Mouse (Mus musculus) limb, embryonic 13.5 days (tissue): ENCODE measurements around the gene Ctsz. TPM values are rescaled to one million over a fixed set of nuclear protein-coding genes. Genes with fewer than 3 reads are reported as not detected.

ENCODE experiments used
- ATAC-seq: fragments of 200-750 bp; cut with Nextera tagmentation; 2 replicates; pipeline ENCODE4 v1.8.0; 2017; ENCODE audit warnings: low read depth, moderate number of reproducible peaks, moderate TSS enrichment; ENCODE audit not compliant: low FRiP score
- H3K27ac ChIP-seq: fragments of 300-500 bp; sonication (generic); 2 replicates; pipeline ENCODE4 v1.5.1; 2015; ENCODE audit warnings: inconsistent platforms, mild to moderate bottlenecking, moderate library complexity
- H3K27me3 ChIP-seq: fragments of 300-500 bp; sonication (generic); 2 replicates; pipeline ENCODE4 v1.6.1; 2015; ENCODE audit warnings: mild to moderate bottlenecking, inconsistent platforms
- H3K36me3 ChIP-seq: fragments of 300-500 bp; sonication (generic); 2 replicates; pipeline ENCODE4 v1.6.1; 2015; ENCODE audit warnings: inconsistent platforms, mild to moderate bottlenecking, moderate library complexity
- H3K4me1 ChIP-seq: fragments of 300-500 bp; sonication (generic); 2 replicates; pipeline ENCODE4 v1.6.1; 2015; ENCODE audit warnings: inconsistent platforms
- H3K4me2 ChIP-seq: fragments of 300-500 bp; sonication (generic); replicated peaks from 2 replicates; pipeline ENCODE4 v1.6.1; 2015; ENCODE audit warnings: inconsistent platforms, mild to moderate bottlenecking, moderate library complexity
- H3K4me3 ChIP-seq: fragments of 300-500 bp; sonication (generic); 2 replicates; pipeline ENCODE4 v1.5.1; 2015; ENCODE audit warnings: moderate library complexity, mild to moderate bottlenecking, inconsistent platforms
- H3K9ac ChIP-seq: fragments of 300-500 bp; sonication (generic); 2 replicates; pipeline ENCODE4 v1.6.1; 2015; ENCODE audit warnings: mild to moderate bottlenecking, inconsistent platforms
- H3K9me3 ChIP-seq: fragments of 300-500 bp; sonication (generic); 2 replicates; pipeline ENCODE4 v1.6.1; 2016; ENCODE audit warnings: inconsistent platforms
- WGBS: fragments of 180-500 bp; shearing (Covaris S2); methylation state at CpG from one replicate; pipeline ENCODE4 v1.1.7; 2015; 5-methylcytosine and 5-hydroxymethylcytosine counted together
- polyA plus RNA-seq: library from polyadenylated mRNA; unstranded; fragments of >200 nt; fragmentation: Nextera tagmentation; extraction: Ambion mirVana; gene quantifications from 2 replicates; pipeline ENCODE4 v1.2.1, GENCODE M21; 2015

Ctsz gene
- polyA plus RNA-seq, 1 experiment from 2014 or later, result 177 TPM

DNA sequence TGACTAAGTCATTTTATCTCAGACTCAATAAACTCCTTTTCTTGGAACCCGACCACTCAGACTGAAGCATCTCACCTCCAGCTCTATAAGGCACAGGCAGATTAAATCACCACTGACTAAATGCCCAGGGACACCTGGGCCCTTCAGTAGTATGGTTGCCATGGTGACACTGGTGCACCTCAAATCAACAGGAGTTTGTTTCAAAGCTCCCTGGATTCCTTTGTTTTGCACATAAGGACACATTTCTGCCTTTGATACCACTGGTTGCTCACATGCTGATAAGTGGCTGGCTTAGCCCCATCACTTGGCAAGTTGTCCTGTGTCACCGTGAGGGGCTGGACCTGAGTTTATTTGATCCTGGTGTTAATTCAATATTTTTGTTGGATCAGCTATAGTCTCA, 20.5 kb upstream of the Ctsz start:
- H3K27ac ChIP-seq, result no peak overlapping the region
- H3K9me3 ChIP-seq, result no peaks in the 10 kb centered on the region
- peaks cover 28% of the 10 kb centered on the region for H3K36me3 ChIP-seq
- H3K27me3 ChIP-seq, result no peaks in the 10 kb centered on the region
- no peak for ATAC-seq
- H3K4me1 ChIP-seq, result peaks cover 14% of the 10 kb centered on the region
- H3K4me2 ChIP-seq, result no peak overlapping the region
- H3K4me3 ChIP-seq, result no peak overlapping the region
- no peak overlapping the region for H3K9ac ChIP-seq
- 73% methylated on average over 2 of the region's 2 CpGs for WGBS

DNA sequence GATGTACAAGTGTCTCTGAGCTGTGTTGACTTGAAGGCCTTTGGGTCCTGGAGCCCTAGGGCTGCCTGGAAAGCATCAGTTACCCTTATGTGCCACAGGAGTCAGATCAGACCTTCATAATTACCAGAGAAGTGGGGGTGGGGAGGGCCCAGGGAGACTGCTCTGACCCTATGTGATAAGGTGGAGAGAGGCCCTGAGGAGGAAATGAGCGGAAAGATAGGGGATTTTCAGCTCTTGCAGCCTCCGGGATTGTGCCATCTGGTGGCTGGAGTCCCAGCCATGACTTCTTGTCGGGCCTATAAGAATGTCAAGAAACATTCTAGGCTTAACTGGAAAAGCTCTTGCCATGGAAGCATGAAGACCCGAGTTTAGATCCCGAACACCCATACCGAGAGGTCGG, 14.8 kb upstream of the Ctsz start:
- ATAC-seq, result no peak
- H3K36me3 ChIP-seq, result no peaks in the 10 kb centered on the region
- no peaks in the 10 kb centered on the region for H3K4me1 ChIP-seq
- no peak overlapping the region for H3K4me2 ChIP-seq
- no peak overlapping the region for H3K4me3 ChIP-seq
- no peaks in the 10 kb centered on the region for H3K27me3 ChIP-seq
- WGBS, result 75% methylated on average over 7 of the region's 7 CpGs
- H3K9me3 ChIP-seq, result no peaks in the 10 kb centered on the region
- H3K9ac ChIP-seq, result no peak overlapping the region
- no peak overlapping the region for H3K27ac ChIP-seq

- H3K4me1 ChIP-seq, result peaks cover 12% of the 10 kb centered on the region
- H3K4me3 ChIP-seq, result no peak within 1 kb of the TSS
- no peak within 1 kb of the TSS for H3K4me2 ChIP-seq
- 70% methylated on average over 4 of the region's 4 CpGs for WGBS
- no peak within 1 kb of the TSS for H3K27ac ChIP-seq
- no peak within 1 kb of the TSS for H3K9ac ChIP-seq
- H3K9me3 ChIP-seq, result no peaks in the 10 kb centered on the region
- H3K36me3 ChIP-seq, result no peaks in the 10 kb centered on the region
- H3K27me3 ChIP-seq, result no peaks in the 10 kb centered on the region
- ATAC-seq, result no peak
Observed at GRCm38 (mm10) chr2:174450353-174450752, 11.5 kb upstream of the Ctsz start, which contains the start of gene Tubb1. Gene Tubb1, plus strand, starts transcription at chr2:174450695.

DNA sequence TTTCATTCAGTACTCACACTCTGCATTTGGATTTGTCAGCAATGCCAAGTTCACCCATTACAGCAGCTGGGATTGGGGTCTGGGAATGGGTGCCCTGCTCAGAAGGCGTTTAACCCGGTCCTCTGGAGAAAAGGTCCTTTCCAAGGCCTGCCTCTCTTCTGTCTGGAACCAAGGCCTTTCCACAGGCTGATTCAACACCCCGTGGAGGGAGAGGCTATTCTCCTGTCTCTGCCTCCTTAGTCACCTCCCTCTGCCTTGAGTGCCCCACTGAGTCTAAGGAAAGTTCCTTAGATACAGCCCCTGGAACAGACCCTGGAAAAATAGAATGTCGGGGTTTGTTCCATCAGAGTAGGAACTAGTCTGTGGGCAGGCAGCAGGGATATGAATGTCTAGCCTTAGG, 9.6 kb upstream of the Ctsz start:
- WGBS, result 83% methylated on average over 4 of the region's 4 CpGs
- no peaks in the 10 kb centered on the region for H3K36me3 ChIP-seq
- ATAC-seq, result no peak
- H3K27ac ChIP-seq, result no peak overlapping the region
- H3K9me3 ChIP-seq, result no peaks in the 10 kb centered on the region
- H3K4me1 ChIP-seq, result peaks cover 13% of the 10 kb centered on the region
- H3K4me3 ChIP-seq, result no peak overlapping the region
- H3K27me3 ChIP-seq, result no peaks in the 10 kb centered on the region
- H3K4me2 ChIP-seq, result no peak overlapping the region
- H3K9ac ChIP-seq, result no peak overlapping the region

DNA sequence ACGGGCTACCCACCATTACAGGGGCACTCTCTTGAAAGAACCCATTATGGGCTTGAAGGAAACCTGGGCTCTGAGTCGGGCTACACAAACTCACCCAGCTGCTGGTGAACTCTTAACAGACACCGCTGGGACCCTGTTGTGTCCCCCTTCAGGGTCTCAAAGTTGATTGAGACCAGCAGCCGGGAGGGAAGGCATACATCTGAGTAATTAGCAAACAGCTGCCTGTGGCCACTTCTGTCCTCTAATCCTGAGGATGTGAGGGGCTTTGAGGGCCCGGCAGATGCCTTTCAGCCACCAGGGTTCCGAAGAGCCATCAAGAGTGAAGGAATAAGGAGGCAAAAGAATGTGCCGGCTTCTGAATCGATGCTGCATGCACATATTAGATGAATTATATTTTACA, 8.1 kb upstream of the Ctsz start:
- Histone ChIP-seq H3K4me3 (no peak overlapping the region), H3K27ac (peak overlapping the region; percentile 34; the same call in 1 of the 2 replicates), H3K9me3 (no peaks in the 10 kb centered on the region), H3K4me2 (no peak overlapping the region), H3K36me3 (no peaks in the 10 kb centered on the region), H3K4me1 (peaks cover 22% of the 10 kb centered on the region), H3K9ac (no peak overlapping the region), H3K27me3 (no peaks in the 10 kb centered on the region)
- no peak; the same call in 1 of the 2 replicates for ATAC-seq
- 40% methylated on average over 8 of the region's 8 CpGs for WGBS

DNA sequence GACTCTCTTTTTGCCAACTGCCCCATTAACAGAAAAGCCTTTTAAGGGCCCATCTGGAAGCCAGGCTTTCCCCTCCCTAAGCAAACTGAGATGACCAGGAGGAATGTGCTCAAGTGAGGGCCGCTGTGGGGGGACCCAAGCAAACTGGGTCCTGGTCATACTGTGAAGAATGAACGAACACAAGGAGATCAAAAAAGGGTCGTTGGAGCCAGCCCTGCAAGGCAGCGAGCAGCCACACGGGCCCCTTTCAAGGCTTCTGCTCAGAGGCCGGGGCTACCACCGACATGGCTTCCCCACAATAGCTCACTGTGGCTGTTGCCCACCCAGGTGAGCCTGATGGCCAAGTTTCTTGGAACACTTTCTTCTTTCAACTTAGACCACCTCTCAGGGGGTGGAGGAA, 7.7 kb upstream of the Ctsz start:
- WGBS, result 29% methylated on average over 7 of the region's 7 CpGs
- H3K9ac ChIP-seq, result no peak overlapping the region
- peak overlapping the region; percentile 34; the same call in 1 of the 2 replicates for H3K27ac ChIP-seq
- no peak overlapping the region for H3K4me2 ChIP-seq
- H3K27me3 ChIP-seq, result no peaks in the 10 kb centered on the region
- no peaks in the 10 kb centered on the region for H3K9me3 ChIP-seq
- no peaks in the 10 kb centered on the region for H3K36me3 ChIP-seq
- H3K4me3 ChIP-seq, result no peak overlapping the region
- peaks cover 22% of the 10 kb centered on the region for H3K4me1 ChIP-seq
- peak; percentile 73 for ATAC-seq

- no peak overlapping the region for H3K4me3 ChIP-seq
- H3K36me3 ChIP-seq, result no peaks in the 10 kb centered on the region
- WGBS, result 80% methylated on average over 6 of the region's 6 CpGs
- peaks cover 22% of the 10 kb centered on the region for H3K4me1 ChIP-seq
- no peaks in the 10 kb centered on the region for H3K27me3 ChIP-seq
- H3K9ac ChIP-seq, result no peak overlapping the region
- no peak overlapping the region for H3K4me2 ChIP-seq
- no peak for ATAC-seq
- no peaks in the 10 kb centered on the region for H3K9me3 ChIP-seq
- no peak overlapping the region for H3K27ac ChIP-seq
Observed at GRCm38 (mm10) chr2:174445018-174445417, 6.2 kb upstream of the Ctsz start.

- WGBS, result 88% methylated on average over 7 of the region's 7 CpGs
- no peaks in the 10 kb centered on the region for H3K27me3 ChIP-seq
- H3K36me3 ChIP-seq, result no peaks in the 10 kb centered on the region
- no peak for ATAC-seq
- H3K27ac ChIP-seq, result no peak overlapping the region
- H3K4me2 ChIP-seq, result no peak overlapping the region
- no peaks in the 10 kb centered on the region for H3K9me3 ChIP-seq
- H3K4me3 ChIP-seq, result no peak overlapping the region
- H3K4me1 ChIP-seq, result peaks cover 23% of the 10 kb centered on the region
- H3K9ac ChIP-seq, result no peak overlapping the region
Observed at GRCm38 (mm10) chr2:174444359-174444758, 5.5 kb upstream of the Ctsz start.

GRCm38 (mm10) chr2:174443046-174443445, 4.2 kb upstream of the Ctsz start:
- H3K4me1 ChIP-seq, result peaks cover 34% of the 10 kb centered on the region
- no peak overlapping the region for H3K4me2 ChIP-seq
- no peaks in the 10 kb centered on the region for H3K36me3 ChIP-seq
- H3K27ac ChIP-seq, result no peak overlapping the region
- H3K9ac ChIP-seq, result no peak overlapping the region
- H3K9me3 ChIP-seq, result no peaks in the 10 kb centered on the region
- WGBS, result 40% methylated on average over 2 of the region's 2 CpGs
- no peaks in the 10 kb centered on the region for H3K27me3 ChIP-seq
- no peak overlapping the region for H3K4me3 ChIP-seq
- ATAC-seq, result no peak

GRCm38 (mm10) chr2:174442460-174442859, 3.6 kb upstream of the Ctsz start:
- 50% methylated on average over 9 of the region's 9 CpGs for WGBS
- H3K36me3 ChIP-seq, result no peaks in the 10 kb centered on the region
- H3K9ac ChIP-seq, result no peak overlapping the region
- no peaks in the 10 kb centered on the region for H3K27me3 ChIP-seq
- H3K9me3 ChIP-seq, result no peaks in the 10 kb centered on the region
- no peak for ATAC-seq
- no peak overlapping the region for H3K27ac ChIP-seq
- peaks cover 40% of the 10 kb centered on the region for H3K4me1 ChIP-seq
- no peak overlapping the region for H3K4me2 ChIP-seq
- H3K4me3 ChIP-seq, result no peak overlapping the region

DNA sequence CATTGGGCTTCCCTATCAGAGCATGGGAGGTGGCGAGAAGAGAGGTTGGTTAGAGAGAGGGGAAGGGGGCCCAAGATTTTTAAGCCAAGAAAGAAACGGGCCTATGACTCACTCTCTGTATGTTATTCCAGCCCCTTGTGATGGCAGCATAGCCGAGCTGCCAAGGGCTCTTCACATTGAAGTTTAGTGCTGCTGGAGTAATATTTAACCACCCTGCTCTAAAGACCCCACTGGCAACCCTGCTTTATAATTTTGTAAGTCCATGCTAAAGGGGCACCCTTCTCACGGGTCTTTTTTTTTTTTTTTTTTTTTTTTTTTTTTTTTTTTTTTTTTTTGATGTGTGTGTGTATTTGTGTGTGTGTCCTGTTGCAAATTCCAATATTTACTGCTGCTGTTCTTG, 3.1 kb upstream of the Ctsz start:
- WGBS, result 74% methylated on average over 4 of the region's 4 CpGs
- no peak overlapping the region for H3K4me2 ChIP-seq
- H3K4me3 ChIP-seq, result no peak overlapping the region
- H3K4me1 ChIP-seq, result peaks cover 44% of the 10 kb centered on the region
- no peak for ATAC-seq
- no peaks in the 10 kb centered on the region for H3K27me3 ChIP-seq
- no peak overlapping the region for H3K9ac ChIP-seq
- H3K9me3 ChIP-seq, result no peaks in the 10 kb centered on the region
- no peak overlapping the region for H3K27ac ChIP-seq
- H3K36me3 ChIP-seq, result peaks cover 3% of the 10 kb centered on the region; the same call in 1 of the 2 replicates

GRCm38 (mm10) chr2:174439961-174440360, 1.1 kb upstream of the Ctsz start:
- H3K4me3 ChIP-seq, result no peak overlapping the region
- 81% methylated on average over 9 of the region's 9 CpGs for WGBS
- no peaks in the 10 kb centered on the region for H3K9me3 ChIP-seq
- H3K4me2 ChIP-seq, result no peak overlapping the region
- H3K27ac ChIP-seq, result no peak overlapping the region
- H3K4me1 ChIP-seq, result peaks cover 36% of the 10 kb centered on the region
- peaks cover 19% of the 10 kb centered on the region for H3K36me3 ChIP-seq
- H3K27me3 ChIP-seq, result no peaks in the 10 kb centered on the region
- H3K9ac ChIP-seq, result no peak overlapping the region
- no peak for ATAC-seq

GRCm38 (mm10) chr2:174439450-174439838, 605 bp upstream of the Ctsz start:
- H3K4me3 ChIP-seq, result peak overlapping the region; percentile 62
- H3K27me3 ChIP-seq, result no peaks in the 10 kb centered on the region
- H3K4me2 ChIP-seq, result peak overlapping the region; percentile 81
- peaks cover 25% of the 10 kb centered on the region for H3K36me3 ChIP-seq
- peaks cover 36% of the 10 kb centered on the region for H3K4me1 ChIP-seq
- peak overlapping the region; percentile 70 for H3K9ac ChIP-seq
- H3K9me3 ChIP-seq, result no peaks in the 10 kb centered on the region
- no peak for ATAC-seq
- WGBS, result 62% methylated on average over 5 of the region's 5 CpGs
- no peak overlapping the region for H3K27ac ChIP-seq
